Mouse (Mus musculus) heart, adult 2 months (tissue): ENCODE results near the gene Brf1.

Experiments used
- CTCF ChIP-seq: fragments of 200-600 bp; IDR thresholded peaks from 2 replicates; pipeline ENCODE4 v1.8.1; 2022; ENCODE audit warnings: antibody characterized with exemption, mild to moderate bottlenecking, moderate library complexity
- POLR2A ChIP-seq: fragments of 200-500 bp; IDR thresholded peaks from 2 replicates; pipeline ENCODE4 v1.6.1; 2011; ENCODE audit warnings: mild to moderate bottlenecking, low read depth, low read length, control low read depth; ENCODE audit not compliant: insufficient read depth

GRCm38 (mm10) chr12:112965783-112966182 lies 34.7 kb downstream of the Brf1 start:
- no peak for TF ChIP-seq CTCF
- TF ChIP-seq POLR2A: no peak
